Mouse (Mus musculus) T-helper 1 cell (primary cell): ENCODE results near the gene Klhl22.

Experiments used
- in situ Hi-C: fragments of 300-600 bp; cut with MboI, MseI; formaldehyde crosslinking; loops from one replicate; pipeline ENCODE4 v1.15.1; 2025; ENCODE audit warnings: high pct_unique_total_duplicates

Klhl22 gene

GRCm38 (mm10) chr16:17832821-17833220 lies 73.4 kb downstream of the Klhl22 start, which contains the start of gene B830017H08Rik:
Gene B830017H08Rik (plus strand): TSS chr16:17833121.
- in situ Hi-C loops, result no loop called here

GRCm38 (mm10) chr16:17833321-17833680 lies 73.9 kb downstream of the Klhl22 start:
- in situ Hi-C loops, result no loop called here

- in situ Hi-C loops, result no loop called here
Observed at GRCm38 (mm10) chr16:17833681-17834399, 74.4 kb downstream of the Klhl22 start.

GRCm38 (mm10) chr16:17834543-17834942 lies 75.1 kb downstream of the Klhl22 start:
- in situ Hi-C loops, result no loop called here

- in situ Hi-C loops, result no loop called here
Observed at GRCm38 (mm10) chr16:17835481-17835880, 76.1 kb downstream of the Klhl22 start.

GRCm38 (mm10) chr16:17838051-17838450 lies 78.6 kb downstream of the Klhl22 start, which contains the start of gene Car15:
Gene Car15 (minus strand): TSS chr16:17838364.
- in situ Hi-C loops, result no loop called here

GRCm38 (mm10) chr16:17839976-17840375 lies 80.6 kb downstream of the Klhl22 start:
- in situ Hi-C loops, result no loop called here

- in situ Hi-C loops, result no loop called here
Observed at GRCm38 (mm10) chr16:17842437-17842836, 83.0 kb downstream of the Klhl22 start.
